Mouse (Mus musculus) stomach, embryonic 14.5 days (tissue): ENCODE results near the gene Acsl4. TPM values are rescaled to one million over a fixed set of nuclear protein-coding genes. Genes with fewer than 3 reads are reported as not detected.
A peak's percentile ranks its signal among the peaks of the same experiment; 100 is the strongest.

Source experiments
- ATAC-seq: fragments of 200-750 bp; cut with Nextera tagmentation; 2 replicates; pipeline ENCODE4 v1.8.0; 2017; ENCODE audit warnings: low read depth, moderate TSS enrichment; ENCODE audit not compliant: insufficient number of reproducible peaks, insufficient read depth, low FRiP score
- H3K27ac ChIP-seq: fragments of 300-500 bp; sonication (generic); 2 replicates; pipeline ENCODE4 v1.5.1; 2014; ENCODE audit warnings: mild to moderate bottlenecking, low read length, moderate library complexity, mixed read lengths
- H3K27me3 ChIP-seq: fragments of 300-500 bp; sonication (generic); 2 replicates; pipeline ENCODE4 v1.6.1; 2014; ENCODE audit warnings: low read length, control low read depth, mixed read lengths; ENCODE audit not compliant: control insufficient read depth, insufficient read depth
- H3K36me3 ChIP-seq: fragments of 300-500 bp; sonication (generic); 2 replicates; pipeline ENCODE4 v1.6.1; 2014; ENCODE audit warnings: mild to moderate bottlenecking, control low read depth, low read length, moderate library complexity, mixed read lengths; ENCODE audit not compliant: control insufficient read depth, insufficient read depth
- H3K4me1 ChIP-seq: fragments of 300-500 bp; sonication (generic); 2 replicates; pipeline ENCODE4 v1.6.1; 2014; ENCODE audit warnings: low read length, control low read depth, mixed read lengths; ENCODE audit not compliant: control insufficient read depth, insufficient read depth
- H3K4me2 ChIP-seq: fragments of 300-500 bp; sonication (generic); replicated peaks from 2 replicates; pipeline ENCODE4 v1.6.1; 2014; ENCODE audit warnings: low read depth, low read length, control low read depth
- H3K4me3 ChIP-seq: fragments of 300-500 bp; sonication (generic); 2 replicates; pipeline ENCODE4 v1.5.1; 2014; ENCODE audit warnings: low read depth, low read length, control low read depth
- H3K9ac ChIP-seq: fragments of 300-500 bp; sonication (generic); replicated peaks from 2 replicates; pipeline ENCODE4 v1.6.1; 2014; ENCODE audit warnings: low read depth, mild to moderate bottlenecking, control low read depth, low read length, moderate library complexity, mixed read lengths
- H3K9me3 ChIP-seq: fragments of 300-500 bp; sonication (generic); 2 replicates; pipeline ENCODE4 v1.6.1; 2016; ENCODE audit warnings: low read depth, low read length, control low read depth; ENCODE audit not compliant: control insufficient read depth
- WGBS: fragments of 180-500 bp; shearing (Covaris S2); extraction: QIAGEN DNeasy Blood & Tissue Kit; methylation state at CpG from one replicate; pipeline ENCODE4 v1.1.7; 2014; 5-methylcytosine and 5-hydroxymethylcytosine counted together
- polyA plus RNA-seq: library from polyadenylated mRNA; unstranded; fragments of >200 nt; fragmentation: Nextera tagmentation; extraction: Ambion mirVana; gene quantifications from 2 replicates; pipeline ENCODE4 v1.2.1, GENCODE M21; 2014

Acsl4 gene
- polyA plus RNA-seq, 1 experiment from 2014 or later, result 11.9 TPM

GRCm38 (mm10) chrX:142325760-142326159 lies 64.6 kb downstream of the Acsl4 start:
- H3K4me3 ChIP-seq, result no peak overlapping the region
- H3K9me3 ChIP-seq, result no peaks in the 10 kb centered on the region
- no peak overlapping the region for H3K9ac ChIP-seq
- no peaks in the 10 kb centered on the region for H3K36me3 ChIP-seq
- H3K4me2 ChIP-seq, result no peak overlapping the region
- H3K27ac ChIP-seq, result no peak overlapping the region
- H3K27me3 ChIP-seq, result no peaks in the 10 kb centered on the region
- H3K4me1 ChIP-seq, result no peaks in the 10 kb centered on the region
- 86% methylated on average over 2 of the region's 2 CpGs for WGBS
- no peak for ATAC-seq

DNA sequence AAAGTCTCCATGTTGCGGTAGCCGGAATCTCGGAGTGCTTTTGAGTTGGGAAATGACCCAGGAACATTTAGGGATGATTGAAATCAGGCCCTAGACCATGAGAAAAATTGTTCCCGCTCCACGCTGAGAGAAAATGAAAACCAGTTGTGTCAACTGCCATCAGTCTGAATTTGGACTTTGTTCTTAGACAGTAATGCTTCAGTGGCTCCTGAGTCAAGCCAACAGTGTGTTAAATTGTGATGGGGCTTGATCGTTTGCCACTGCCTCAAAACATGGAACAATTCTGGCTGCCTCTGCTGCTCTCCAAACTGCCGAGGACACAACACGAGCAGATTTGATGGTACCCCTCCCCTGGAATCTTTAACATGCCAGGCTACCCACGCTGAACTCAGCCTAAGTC lies 74.2 kb downstream of the Acsl4 start:
- H3K4me2 ChIP-seq, result no peak overlapping the region
- no peak overlapping the region for H3K9ac ChIP-seq
- H3K4me1 ChIP-seq, result no peaks in the 10 kb centered on the region
- no peak for ATAC-seq
- no peaks in the 10 kb centered on the region for H3K27me3 ChIP-seq
- H3K9me3 ChIP-seq, result no peaks in the 10 kb centered on the region
- H3K4me3 ChIP-seq, result no peak overlapping the region
- 82% methylated on average over 9 of the region's 9 CpGs for WGBS
- no peak overlapping the region for H3K27ac ChIP-seq
- H3K36me3 ChIP-seq, result no peaks in the 10 kb centered on the region

DNA sequence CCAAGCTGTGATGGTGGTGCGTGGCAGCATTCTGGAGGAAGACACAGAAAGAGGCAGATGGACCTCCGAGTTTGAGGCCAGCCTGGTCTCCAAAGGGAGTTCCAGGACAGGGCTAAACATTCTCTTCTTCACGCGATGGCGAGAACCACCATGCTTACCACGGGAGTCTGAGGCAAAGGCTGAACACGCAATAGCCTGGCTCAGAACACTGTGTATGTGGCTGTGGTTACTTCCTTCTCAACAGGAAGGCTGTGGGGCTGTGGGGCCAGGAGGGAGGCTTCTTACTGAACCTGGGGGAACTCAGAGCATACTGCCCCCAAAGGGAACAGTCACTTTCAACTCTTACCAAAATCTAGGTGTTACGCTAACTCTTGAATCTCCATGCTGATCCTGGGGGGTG lies 75.1 kb downstream of the Acsl4 start:
- 86% methylated on average over 8 of the region's 8 CpGs for WGBS
- H3K9me3 ChIP-seq, result no peaks in the 10 kb centered on the region
- H3K9ac ChIP-seq, result no peak overlapping the region
- no peaks in the 10 kb centered on the region for H3K4me1 ChIP-seq
- H3K4me3 ChIP-seq, result no peak overlapping the region
- no peaks in the 10 kb centered on the region for H3K36me3 ChIP-seq
- no peaks in the 10 kb centered on the region for H3K27me3 ChIP-seq
- no peak overlapping the region for H3K4me2 ChIP-seq
- ATAC-seq, result no peak
- no peak overlapping the region for H3K27ac ChIP-seq

DNA sequence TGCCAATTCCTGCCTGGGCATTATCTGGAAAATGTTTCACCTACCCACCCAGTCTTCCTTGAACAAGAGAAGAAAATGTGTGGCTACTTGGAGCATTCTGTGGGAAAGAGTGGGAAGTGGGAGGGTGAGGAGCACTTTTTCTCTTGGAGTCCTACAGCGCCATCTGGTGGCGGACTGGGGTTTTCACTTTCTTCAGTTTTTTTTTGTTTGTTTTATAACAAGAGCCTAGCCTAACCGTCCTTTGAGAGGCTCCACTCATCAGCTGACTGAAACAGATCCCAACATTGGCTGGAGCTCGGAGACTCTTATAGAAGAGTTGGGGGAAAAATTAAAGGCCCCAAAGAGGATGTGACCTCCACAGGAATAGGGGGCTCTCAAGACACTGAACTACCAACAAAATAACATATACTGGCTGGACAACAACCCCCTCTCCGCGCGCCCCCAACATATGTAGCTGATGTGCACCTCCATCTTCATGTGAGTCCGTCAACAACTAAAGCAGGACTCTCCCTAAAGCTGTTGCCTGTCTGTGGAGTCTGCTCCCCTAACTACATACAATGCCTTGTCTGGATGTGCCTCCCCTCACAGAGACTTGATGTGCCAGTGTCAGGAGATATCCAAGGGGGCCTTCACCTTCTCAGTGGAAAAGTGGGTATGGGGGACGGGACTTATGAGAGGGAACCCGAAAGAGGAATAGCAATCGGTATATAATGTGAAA lies 75.9 kb downstream of the Acsl4 start:
- no peaks in the 10 kb centered on the region for H3K9me3 ChIP-seq
- H3K9ac ChIP-seq, result no peak overlapping the region
- 51% methylated on average over 11 of the region's 11 CpGs for WGBS
- no peaks in the 10 kb centered on the region for H3K4me1 ChIP-seq
- H3K4me2 ChIP-seq, result no peak overlapping the region
- no peak overlapping the region for H3K4me3 ChIP-seq
- no peaks in the 10 kb centered on the region for H3K36me3 ChIP-seq
- H3K27me3 ChIP-seq, result no peaks in the 10 kb centered on the region
- no peak for ATAC-seq
- H3K27ac ChIP-seq, result no peak overlapping the region

DNA sequence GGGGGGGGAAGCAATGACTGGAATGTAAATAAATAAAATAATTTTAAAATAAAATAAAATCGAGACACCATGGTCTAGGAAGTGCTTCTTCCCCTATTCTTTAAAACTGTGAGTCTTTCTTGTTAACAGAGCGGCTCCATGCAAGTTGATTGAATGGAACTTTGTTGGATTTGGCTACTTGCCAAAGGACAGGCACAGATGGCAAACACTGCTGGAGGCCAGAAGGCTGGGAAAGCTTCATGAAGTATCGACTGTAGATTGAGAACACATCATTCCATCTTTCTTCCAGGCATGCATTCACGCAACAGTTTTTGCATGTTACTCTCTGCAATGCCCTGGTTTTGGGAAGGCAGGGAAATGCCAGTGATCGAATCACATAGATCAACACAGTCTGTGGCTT lies 79.9 kb downstream of the Acsl4 start:
- Histone ChIP-seq H3K27me3 (no peaks in the 10 kb centered on the region), H3K27ac (no peak overlapping the region), H3K4me3 (no peak overlapping the region), H3K36me3 (no peaks in the 10 kb centered on the region), H3K9ac (no peak overlapping the region), H3K4me1 (no peaks in the 10 kb centered on the region), H3K4me2 (no peak overlapping the region), H3K9me3 (no peaks in the 10 kb centered on the region)
- 50% methylated on average over 5 of the region's 5 CpGs for WGBS
- no peak for ATAC-seq

- Histone ChIP-seq H3K9me3 (no peaks in the 10 kb centered on the region), H3K27me3 (no peaks in the 10 kb centered on the region), H3K4me2 (peak within 1 kb of the TSS; percentile 50), H3K9ac (no peak within 1 kb of the TSS), H3K27ac (no peak within 1 kb of the TSS), H3K4me3 (peak within 1 kb of the TSS; percentile 22), H3K36me3 (no peaks in the 10 kb centered on the region), H3K4me1 (no peaks in the 10 kb centered on the region)
- 29% methylated on average over 28 of the region's 33 CpGs for WGBS
- ATAC-seq, result peak; percentile 78
These were observed 84.3 kb downstream of the Acsl4 start, which contains the start of gene Kcne1l for GRCm38 (mm10) chrX:142305869-142306581. TSS of gene Kcne1l (minus strand) at chrX:142306294.

DNA sequence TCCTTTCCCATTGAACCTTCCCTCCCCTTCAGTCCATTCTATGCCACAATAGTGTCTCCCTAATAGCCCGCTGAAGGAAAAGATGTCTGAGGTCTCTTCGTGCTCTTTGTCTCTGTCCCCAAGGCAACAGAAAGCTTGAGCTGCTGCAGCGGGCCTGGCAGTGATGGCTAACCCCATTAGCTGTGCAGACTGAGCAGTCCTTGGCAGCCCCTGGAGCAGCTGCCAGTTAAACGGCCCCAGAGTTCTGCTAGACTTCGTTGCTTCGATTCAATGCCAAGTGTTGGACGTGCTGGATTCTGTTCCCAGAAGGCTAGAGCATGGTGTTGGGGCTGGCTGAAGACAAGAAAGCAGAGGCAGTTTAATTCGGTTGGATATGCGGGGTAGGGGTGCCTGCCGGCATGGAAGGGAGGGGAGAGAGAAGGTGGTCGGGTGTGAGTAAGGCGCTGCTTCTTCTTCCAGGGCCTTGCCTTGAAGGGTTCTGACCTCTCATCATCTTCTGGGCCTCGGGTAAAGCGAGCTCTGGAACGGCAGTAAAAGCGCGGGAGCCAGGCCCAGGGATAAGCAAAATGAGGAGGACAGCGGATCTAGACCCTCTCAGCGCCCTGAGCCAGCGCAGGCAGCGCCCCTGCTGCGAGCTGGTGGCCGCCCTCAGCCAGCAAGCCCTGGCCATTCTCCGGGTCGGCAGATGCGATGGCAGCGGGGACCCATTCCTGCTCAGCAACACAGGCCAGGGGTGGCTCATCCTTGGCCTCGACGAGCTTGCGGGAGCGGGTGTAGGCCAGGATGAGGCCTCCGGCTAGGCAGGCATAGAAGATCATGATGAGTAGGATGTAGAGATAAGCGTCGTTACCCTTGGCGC lies 85.1 kb downstream of the Acsl4 start:
- H3K27ac ChIP-seq, result no peak overlapping the region

GRCm38 (mm10) chrX:142304592-142304991 lies 85.7 kb downstream of the Acsl4 start:
- Histone ChIP-seq H3K9ac (no peak overlapping the region), H3K27ac (no peak overlapping the region), H3K9me3 (no peaks in the 10 kb centered on the region), H3K4me2 (peak overlapping the region; percentile 50; the same call in 1 of the 2 replicates), H3K36me3 (no peaks in the 10 kb centered on the region), H3K4me1 (no peaks in the 10 kb centered on the region), H3K27me3 (no peaks in the 10 kb centered on the region), H3K4me3 (no peak overlapping the region)
- ATAC-seq, result no peak

More for the DNA sequence above, 85.1 kb downstream of the Acsl4 start:
- H3K9me3 ChIP-seq, result no peaks in the 10 kb centered on the region
- H3K9ac ChIP-seq, result no peak overlapping the region
- ATAC-seq, result no peak
- H3K4me2 ChIP-seq, result peak overlapping the region; percentile 50
- peak overlapping the region; percentile 22; the same call in 1 of the 2 replicates for H3K4me3 ChIP-seq
- H3K4me1 ChIP-seq, result no peaks in the 10 kb centered on the region
- H3K36me3 ChIP-seq, result no peaks in the 10 kb centered on the region
- no peaks in the 10 kb centered on the region for H3K27me3 ChIP-seq
- 40% methylated on average over 35 of the region's 35 CpGs for WGBS
